In the genomic region with DNA sequence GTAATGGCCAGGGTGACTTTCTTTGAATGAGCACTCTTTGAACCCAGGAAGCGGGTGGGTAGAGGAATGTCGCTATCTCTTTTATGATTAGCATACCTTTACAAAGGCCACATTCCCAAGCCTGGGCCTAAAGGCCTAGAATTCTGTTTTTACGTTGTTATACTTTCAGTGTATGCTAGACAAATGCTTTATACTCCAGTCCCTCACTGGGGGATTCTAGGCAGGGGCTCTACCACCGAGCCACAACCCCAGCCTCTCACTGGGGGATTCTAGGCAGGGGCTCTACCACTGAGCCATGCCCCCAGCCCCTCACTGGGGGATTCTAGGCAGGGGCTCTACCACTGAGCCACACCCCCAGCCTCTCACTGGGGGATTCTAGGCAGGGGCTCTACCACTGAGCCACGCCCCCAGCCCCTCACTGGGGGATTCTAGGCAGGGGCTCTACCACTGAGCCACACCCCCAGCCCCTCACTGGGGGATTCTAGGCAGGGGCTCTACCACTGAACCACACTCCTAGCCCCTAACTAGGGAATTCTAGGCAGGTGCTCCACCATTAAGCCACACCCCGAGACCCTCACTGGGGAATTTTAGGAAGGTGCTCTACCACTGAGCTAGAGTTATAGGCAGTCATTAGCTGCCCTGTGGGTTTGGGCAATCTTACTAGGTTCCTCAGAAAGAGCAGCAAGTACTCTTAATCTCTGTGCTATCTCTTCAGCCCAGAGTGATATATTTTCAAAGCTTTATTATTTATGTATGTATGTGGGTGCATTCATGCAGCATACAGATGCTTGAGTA, we compare ENCODE assay signal across 32 mouse cellular contexts. TPM values are rescaled to one million over a fixed set of nuclear protein-coding genes. Genes with fewer than 3 reads are reported as not detected.
"Had no signal": no experiment of that assay in that cellular context is flagged by ENCODE, and none has a peak within 500 bp of the region (broad histone marks: within the 10 kb centered on the region; RNA-seq: fewer than 3 reads in every experiment).

No protein-coding gene starts in this region.

RNA-seq across cellular contexts. Expression of gene Olfr718-ps1, which starts 13.0 kb away (rescaled TPM):
- total RNA-seq: forebrain, postnatal 0 days; gastrocnemius, adult 18-20 months; gastrocnemius, adult 2 months; gastrocnemius, postnatal 10 days; gastrocnemius, postnatal 14 days; gastrocnemius, postnatal 36 days; granulocyte monocyte progenitor cell, adult 5-6 weeks; heart, adult 18-20 months; heart, adult 2 months; heart, adult 8-10 months had no signal
- polyA plus RNA-seq: cortical plate, adult 2 months; embryonic facial prominence, embryonic 10.5 days; embryonic facial prominence, embryonic 11.5 days; embryonic facial prominence, embryonic 14.5 days; erythroblast, embryonic 14.5 days; forebrain, embryonic 10.5 days; forebrain, embryonic 12.5 days; forebrain, embryonic 13.5 days; forebrain, embryonic 14.5 days; forebrain, embryonic 15.5 days; forebrain, embryonic 16.5 days; forebrain, postnatal 0 days; frontal cortex, adult 2 months; gonadal fat pad, adult 2 months; heart, adult 2 months had no signal

RNA-seq across cellular contexts. Expression of gene Spdye4b, which starts 46.4 kb away (rescaled TPM):
- total RNA-seq: common myeloid progenitor, adult 5-6 weeks; gastrocnemius, adult 18-20 months; gastrocnemius, adult 2 months; gastrocnemius, adult 8-10 months; gastrocnemius, postnatal 10 days; gastrocnemius, postnatal 14 days; gastrocnemius, postnatal 25 days; gastrocnemius, postnatal 36 days; gastrocnemius, postnatal 4 days; granulocyte monocyte progenitor cell, adult 5-6 weeks; heart, adult 18-20 months; heart, adult 2 months; heart, adult 8-10 months had no signal
- polyA plus RNA-seq: cortical plate, adult 2 months; embryonic facial prominence, embryonic 10.5 days; embryonic facial prominence, embryonic 11.5 days; embryonic facial prominence, embryonic 12.5 days; embryonic facial prominence, embryonic 13.5 days; embryonic facial prominence, embryonic 14.5 days; embryonic facial prominence, embryonic 15.5 days; erythroblast, embryonic 14.5 days; forebrain, embryonic 10.5 days; forebrain, embryonic 11.5 days; forebrain, embryonic 12.5 days; forebrain, embryonic 13.5 days; forebrain, embryonic 14.5 days; forebrain, embryonic 15.5 days; forebrain, embryonic 16.5 days; forebrain, postnatal 0 days; frontal cortex, adult 2 months; gonadal fat pad, adult 2 months; heart, adult 2 months; heart, embryonic 10.5 days had no signal
